Mouse (Mus musculus): ENCODE results near the gene Klk10.

DNA sequence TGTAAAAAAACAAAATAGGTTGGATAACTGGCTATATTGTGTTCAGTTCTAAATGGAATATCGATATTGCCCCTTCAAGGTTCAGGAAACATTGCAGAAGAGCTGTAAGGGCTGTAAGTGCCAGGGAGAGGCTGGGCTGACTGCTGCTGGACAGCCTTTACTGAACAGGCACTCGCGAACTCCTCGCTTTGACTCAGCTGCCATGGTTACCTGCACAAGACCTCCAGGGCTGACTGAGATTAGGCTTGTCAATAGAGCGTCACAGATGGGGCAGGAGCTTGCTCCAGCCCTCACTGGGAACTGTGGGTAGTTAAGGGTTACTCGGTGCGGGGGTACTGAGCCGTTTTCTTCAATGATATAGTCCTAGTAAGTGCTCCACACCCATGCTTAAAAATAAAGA is 14.4 kb upstream of the Klk10 start:
- TF ChIP-seq POLR2A (IDR thresholded peaks at IDR 0.05; ENCODE audit: borderline replicate concordance, control insufficient read depth, low read depth, low read length) (no peak), CTCF (IDR thresholded peaks at IDR 0.05; ENCODE audit: control insufficient read depth, insufficient read depth, low read length) (no peak)
